Mouse (Mus musculus) liver, embryonic 14.5 days (tissue): ENCODE measurements around the gene Gm20219.

ENCODE experiments used
- CTCF ChIP-seq: IDR thresholded peaks from 2 replicates; pipeline ENCODE4 v1.5.1; 2016; ENCODE audit warnings: antibody characterized with exemption, low read depth, control low read depth
- EP300 ChIP-seq: IDR thresholded peaks from 2 replicates; pipeline ENCODE4 v1.6.1; 2016; ENCODE audit warnings: antibody characterized with exemption, low read depth

DNA sequence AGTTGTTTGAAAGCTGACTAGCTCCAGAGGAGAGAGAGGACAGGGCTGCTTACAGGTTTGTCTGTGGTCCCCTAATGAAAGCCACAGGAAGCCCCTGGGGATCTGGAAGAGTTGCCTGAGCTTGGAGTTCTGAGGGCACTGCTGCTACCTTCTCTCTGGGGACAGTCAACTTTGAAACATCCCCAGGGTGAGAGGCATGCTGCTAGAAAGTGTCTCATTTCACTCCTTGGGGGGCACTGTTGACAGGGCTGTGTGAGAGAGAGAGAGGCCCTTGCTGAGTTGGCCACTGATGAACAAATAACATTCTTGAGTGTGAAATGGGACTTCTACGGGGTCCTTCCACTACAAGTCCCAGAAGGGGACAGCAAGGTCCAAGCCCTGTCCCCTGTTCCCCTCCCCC lies 33.6 kb upstream of the Gm20219 start:
- TF ChIP-seq CTCF (no peak), EP300 (no peak)
